Mouse (Mus musculus) liver, adult 2 months (tissue): ENCODE measurements at regions not wholly inside any gene's neighbourhood (a gene's known extent, or its start where the extent isn't known, plus 50 kb on each side); places are given as distances from the start of the nearest gene placed in this dataset.

Experiments used
- DNase-seq: peaks from one replicate; pipeline ENCODE4 v3.0.0-alpha.2; 2011; ENCODE audit warnings: low read depth, low spot score; ENCODE audit errors: extremely low read depth
- H3K27ac ChIP-seq: fragments of 200-500 bp; replicated peaks from 2 replicates; pipeline ENCODE4 v1.5.1; 2012; ENCODE audit warnings: low read depth, mild to moderate bottlenecking, control low read depth, inconsistent platforms, low read length; ENCODE audit not compliant: insufficient read depth
- H3K27me3 ChIP-seq: fragments of 200-500 bp; 2 replicates; pipeline ENCODE4 v1.6.1; 2012; ENCODE audit warnings: mild to moderate bottlenecking, moderate library complexity, low read length, inconsistent platforms; ENCODE audit not compliant: control insufficient read depth, insufficient read depth
- H3K36me3 ChIP-seq: fragments of 200-500 bp; 2 replicates; pipeline ENCODE4 v1.6.1; 2012; ENCODE audit warnings: low read length, inconsistent platforms; ENCODE audit not compliant: control insufficient read depth, insufficient read depth
- H3K4me1 ChIP-seq: fragments of 200-500 bp; 2 replicates; pipeline ENCODE4 v1.6.1; 2011; ENCODE audit warnings: low read length; ENCODE audit not compliant: control insufficient read depth, insufficient read depth
- H3K4me3 ChIP-seq: fragments of 200-500 bp; 2 replicates; pipeline ENCODE4 v1.5.1; 2011; ENCODE audit warnings: low read depth, mild to moderate bottlenecking, control low read depth, low read length, moderate library complexity; ENCODE audit not compliant: insufficient read depth
- H3K79me2 ChIP-seq: fragments of 200-500 bp; 2 replicates; pipeline ENCODE4 v1.6.1; 2012; ENCODE audit warnings: inconsistent platforms, mild to moderate bottlenecking, low read length, moderate library complexity; ENCODE audit not compliant: control insufficient read depth, insufficient read depth
- H3K9ac ChIP-seq: fragments of 200-500 bp; 2 replicates; pipeline ENCODE4 v1.6.1; 2012; ENCODE audit warnings: low read depth, mild to moderate bottlenecking, control low read depth, inconsistent platforms, low read length
- CTCF ChIP-seq: fragments of 200-500 bp; IDR thresholded peaks from 2 replicates; pipeline ENCODE4 v1.5.1; 2011; ENCODE audit warnings: low read depth, low read length, control low read depth
- POLR2A ChIP-seq: fragments of 200-500 bp; IDR thresholded peaks from 2 replicates; pipeline ENCODE4 v1.6.1; 2011; ENCODE audit warnings: low read length, control low read depth; ENCODE audit not compliant: insufficient read depth; ENCODE audit errors: extremely low read depth
- WGBS: fragments of 180-500 bp; shearing (Covaris S2); methylation state at CpG from one replicate; pipeline ENCODE4 v1.1.7; 2018; 5-methylcytosine and 5-hydroxymethylcytosine counted together

DNA sequence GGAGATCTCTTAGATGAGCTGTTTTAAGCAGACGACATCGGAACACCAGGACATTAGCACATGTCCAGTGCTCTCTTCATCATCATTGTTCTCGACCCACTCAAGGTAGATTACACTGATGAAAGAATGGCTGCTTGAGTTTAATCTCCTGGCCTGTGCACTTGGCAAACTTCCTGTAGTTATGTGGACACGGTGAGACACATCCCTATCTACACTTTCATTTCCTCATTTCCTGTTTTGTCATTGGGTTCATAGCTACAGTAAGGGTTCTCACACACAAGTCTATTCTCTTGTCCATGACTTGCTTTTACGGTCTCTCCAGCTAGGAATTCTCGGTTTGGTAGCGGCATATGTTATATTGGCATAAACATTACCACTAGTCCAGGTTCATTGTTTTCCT, 190.5 kb downstream of the Pdgfra start:
- Histone ChIP-seq H3K27ac (no peak overlapping the region), H3K4me1 (peaks cover 3% of the 10 kb centered on the region; the same call in 1 of the 2 replicates), H3K36me3 (no peaks in the 10 kb centered on the region), H3K27me3 (no peaks in the 10 kb centered on the region), H3K4me3 (no peak overlapping the region), H3K9ac (no peak overlapping the region), H3K79me2 (no peaks in the 10 kb centered on the region)
- TF ChIP-seq CTCF, result no peak
- no peak for TF ChIP-seq POLR2A
- WGBS, result 78% methylated on average over 7 of the region's 7 CpGs
- DNase-seq, result peak; percentile 4

GRCm38 (mm10) chr5:75346836-75347773, 195.0 kb downstream of the Pdgfra start:
- no peak overlapping the region for H3K27ac ChIP-seq
- DNase-seq, result no peak
- TF ChIP-seq CTCF (no peak), POLR2A (no peak)
- no peaks in the 10 kb centered on the region for H3K79me2 ChIP-seq
- H3K4me3 ChIP-seq, result no peak overlapping the region
- WGBS, result 61% methylated on average over 11 of the region's 11 CpGs
- H3K27me3 ChIP-seq, result peaks cover 4% of the 10 kb centered on the region; the same call in 1 of the 2 replicates
- peaks cover 3% of the 10 kb centered on the region; the same call in 1 of the 2 replicates for H3K4me1 ChIP-seq
- H3K36me3 ChIP-seq, result no peaks in the 10 kb centered on the region
- no peak overlapping the region for H3K9ac ChIP-seq

GRCm38 (mm10) chr5:75347774-75348116, 195.7 kb downstream of the Pdgfra start:
- no peak for DNase-seq
- no peaks in the 10 kb centered on the region for H3K79me2 ChIP-seq
- peaks cover 4% of the 10 kb centered on the region; the same call in 1 of the 2 replicates for H3K27me3 ChIP-seq
- no peaks in the 10 kb centered on the region for H3K36me3 ChIP-seq
- 64% methylated on average over 5 of the region's 5 CpGs for WGBS
- no peaks in the 10 kb centered on the region for H3K4me1 ChIP-seq
- TF ChIP-seq CTCF (no peak), POLR2A (no peak)
- no peak overlapping the region for H3K27ac ChIP-seq
- no peak overlapping the region for H3K4me3 ChIP-seq
- H3K9ac ChIP-seq, result no peak overlapping the region

DNA sequence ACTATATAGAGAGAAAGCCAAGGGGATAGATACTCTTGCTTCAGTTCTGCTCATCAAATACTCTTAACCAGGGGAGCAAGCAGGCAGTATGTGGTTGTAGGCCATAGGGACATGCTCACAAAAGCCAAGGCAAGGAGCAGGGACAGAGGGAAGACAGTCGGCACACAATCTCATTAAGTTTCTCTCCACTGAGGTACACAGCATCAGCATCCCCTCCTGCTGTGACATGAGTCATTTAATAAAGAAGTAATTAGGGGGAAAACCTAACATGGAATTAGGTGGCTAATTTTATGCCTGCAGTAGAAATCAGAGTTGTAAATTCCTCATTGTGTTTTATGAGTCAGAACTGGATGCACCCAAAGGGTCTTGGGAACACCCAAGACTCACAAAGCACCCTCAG, 203.2 kb downstream of the Pdgfra start:
- Histone ChIP-seq H3K79me2 (no peaks in the 10 kb centered on the region), H3K36me3 (no peaks in the 10 kb centered on the region), H3K4me1 (no peaks in the 10 kb centered on the region), H3K27me3 (peaks cover 4% of the 10 kb centered on the region; the same call in 1 of the 2 replicates), H3K4me3 (no peak overlapping the region), H3K9ac (no peak overlapping the region), H3K27ac (no peak overlapping the region)
- TF ChIP-seq POLR2A, result no peak
- TF ChIP-seq CTCF, result no peak
- 90% methylated on average over 1 of the region's 1 CpGs for WGBS
- no peak for DNase-seq

DNA sequence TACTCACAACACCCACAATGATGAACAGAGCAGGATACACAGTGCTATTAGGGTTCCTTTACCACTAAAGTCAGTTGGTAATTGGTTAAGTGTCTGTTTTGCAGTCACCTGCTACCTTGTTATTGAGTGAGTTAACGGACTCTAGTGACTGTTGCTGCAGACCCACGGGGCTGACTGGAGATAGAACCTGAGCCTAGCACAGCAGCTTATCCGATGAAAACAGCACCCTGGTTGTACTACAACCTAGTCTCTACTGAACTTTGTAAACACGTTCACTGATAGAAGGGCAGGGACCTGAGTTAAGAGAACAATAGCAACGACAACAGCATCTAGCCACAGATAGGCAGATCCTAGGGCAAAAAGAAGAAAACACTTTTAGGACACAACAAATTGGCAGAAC, 206.8 kb downstream of the Pdgfra start:
- Histone ChIP-seq H3K27ac (no peak overlapping the region), H3K27me3 (no peaks in the 10 kb centered on the region), H3K4me3 (no peak overlapping the region), H3K36me3 (no peaks in the 10 kb centered on the region), H3K4me1 (no peaks in the 10 kb centered on the region), H3K9ac (no peak overlapping the region), H3K79me2 (no peaks in the 10 kb centered on the region)
- DNase-seq, result no peak
- TF ChIP-seq CTCF (no peak), POLR2A (no peak)
- WGBS, result 49% methylated on average over 5 of the region's 5 CpGs

DNA sequence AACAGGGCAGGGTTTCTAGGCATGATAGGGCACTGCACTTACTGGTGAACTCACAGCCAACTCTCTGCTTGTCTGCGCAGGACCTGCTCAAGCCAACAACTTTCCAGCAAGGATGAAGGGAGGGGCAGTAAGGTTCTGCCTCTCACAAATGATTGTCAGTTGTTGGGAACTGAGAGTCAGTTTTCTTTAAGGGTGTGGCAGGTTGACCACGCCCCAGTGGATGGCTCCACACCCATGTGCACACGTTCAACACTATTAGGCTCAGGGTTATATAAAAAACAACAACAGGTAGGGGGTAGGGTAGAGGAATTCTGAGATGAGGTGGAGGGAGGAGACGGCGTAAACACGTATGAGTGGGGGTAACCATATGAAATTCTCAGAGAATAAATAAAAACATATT, 210.9 kb upstream of the Kit start:
- Histone ChIP-seq H3K9ac (no peak overlapping the region), H3K4me3 (no peak overlapping the region), H3K27me3 (no peaks in the 10 kb centered on the region), H3K4me1 (no peaks in the 10 kb centered on the region), H3K27ac (no peak overlapping the region), H3K36me3 (no peaks in the 10 kb centered on the region), H3K79me2 (no peaks in the 10 kb centered on the region)
- WGBS, result 90% methylated on average over 6 of the region's 6 CpGs
- no peak for TF ChIP-seq POLR2A
- TF ChIP-seq CTCF, result no peak
- DNase-seq, result no peak
